Mouse (Mus musculus): Measurements from ENCODE around the gene Slc16a5. TPM values are rescaled to one million over a fixed set of nuclear protein-coding genes. Genes with fewer than 3 reads are reported as not detected.
A peak's percentile ranks its signal among the peaks of the same experiment; 100 is the strongest.

Slc16a5 gene
- polyA plus RNA-seq, 1 experiment from 2014 or later: 0.13 TPM

DNA sequence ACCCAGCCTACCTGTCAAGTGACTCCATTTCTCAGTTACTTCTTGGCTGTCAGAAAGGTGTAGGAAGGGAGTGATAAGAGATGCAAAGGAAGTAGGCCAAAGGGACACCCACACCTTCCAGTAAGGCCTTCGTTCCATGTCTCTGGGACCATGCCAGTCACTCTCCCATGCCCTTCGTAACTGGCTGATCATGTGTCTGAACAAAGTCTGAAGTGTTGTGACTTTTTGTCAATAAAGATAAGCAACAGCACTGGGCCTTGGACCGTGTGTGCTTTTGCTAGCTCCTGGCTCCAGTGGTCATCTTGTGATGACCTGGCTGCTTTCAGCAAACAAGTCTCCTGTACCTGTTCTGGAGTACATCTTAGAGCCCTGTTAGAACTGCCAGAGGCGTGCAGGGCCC is 29.5 kb upstream of the Slc16a5 start:
- no peak for ATAC-seq
- peaks cover 49% of the 10 kb centered on the region for H3K36me3 ChIP-seq
- H3K4me1 ChIP-seq (replicated peaks): peaks cover 19% of the 10 kb centered on the region
- 83% methylated on average over 4 of the region's 4 CpGs for WGBS
- H3K27ac ChIP-seq: no peak overlapping the region
- H3K4me3 ChIP-seq (replicated peaks): no peak overlapping the region
- no peaks in the 10 kb centered on the region for H3K27me3 ChIP-seq
- H3K9ac ChIP-seq (replicated peaks): no peak overlapping the region
- H3K9me3 ChIP-seq: no peaks in the 10 kb centered on the region
- no peak overlapping the region for H3K4me2 ChIP-seq (replicated peaks)

DNA sequence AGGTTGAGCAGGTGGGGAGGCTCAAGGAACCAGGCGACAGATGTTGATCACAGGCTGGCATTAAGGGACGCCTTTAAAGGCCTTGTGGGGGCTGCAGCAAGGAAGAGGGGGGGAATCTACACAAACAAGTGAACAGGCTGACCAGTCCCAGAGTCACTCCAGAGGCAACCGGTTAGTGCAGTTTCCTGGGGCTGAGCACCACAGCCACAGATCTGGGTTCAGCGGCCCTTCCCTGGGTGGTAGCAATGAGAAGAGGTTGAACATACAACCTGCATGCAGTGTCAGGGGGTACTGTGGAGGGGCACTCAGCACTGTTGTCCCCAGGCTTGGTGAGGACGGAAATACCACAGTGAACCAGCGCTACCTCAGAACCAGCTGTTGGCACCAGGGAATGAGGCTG is 28.9 kb upstream of the Slc16a5 start:
- H3K4me1 ChIP-seq (replicated peaks): peaks cover 16% of the 10 kb centered on the region
- no peak for ATAC-seq
- no peak overlapping the region for H3K4me3 ChIP-seq (replicated peaks)
- H3K9me3 ChIP-seq: no peaks in the 10 kb centered on the region
- no peak overlapping the region for H3K9ac ChIP-seq (replicated peaks)
- H3K36me3 ChIP-seq: peaks cover 49% of the 10 kb centered on the region
- no peaks in the 10 kb centered on the region for H3K27me3 ChIP-seq
- no peak overlapping the region for H3K27ac ChIP-seq
- no peak overlapping the region for H3K4me2 ChIP-seq (replicated peaks)
- WGBS: 83% methylated on average over 6 of the region's 6 CpGs

DNA sequence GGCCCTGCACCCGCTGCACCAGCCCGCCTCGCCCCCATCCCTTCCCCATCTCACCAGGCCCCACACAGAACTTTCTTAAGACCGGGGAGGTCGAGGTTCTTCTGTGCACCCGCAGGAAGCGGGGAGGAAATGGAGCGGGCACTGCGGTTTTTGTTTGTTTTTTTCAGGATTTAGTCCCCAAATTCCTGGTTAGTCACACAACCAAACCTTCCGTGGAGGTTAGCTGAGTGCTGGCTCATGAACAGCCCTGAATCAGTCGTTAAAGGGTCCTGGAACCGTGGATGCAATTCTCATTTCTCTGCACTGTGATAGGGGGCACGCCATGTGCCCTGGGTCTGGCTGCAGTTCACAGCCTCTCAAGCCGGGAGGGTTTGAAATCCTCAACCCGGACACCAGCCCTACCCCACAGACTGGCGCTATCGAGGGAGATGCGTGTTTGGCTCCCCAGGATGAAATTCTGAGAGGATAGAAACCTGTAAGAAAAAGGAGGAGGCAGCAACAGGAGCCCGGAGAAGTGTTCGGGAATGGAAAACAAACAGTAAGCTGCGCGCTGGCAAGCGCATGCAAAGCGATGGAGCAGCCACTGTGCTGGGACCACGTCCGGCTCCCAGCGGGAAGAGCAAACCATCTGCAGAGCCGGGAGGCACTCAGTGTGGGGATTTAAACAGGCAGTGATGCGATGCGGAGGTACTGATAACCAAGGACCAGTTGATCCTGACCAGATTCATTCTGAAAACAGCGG is 26.5 kb upstream of the Slc16a5 start:
- peak; percentile 71; the same call in 1 of the 2 replicates for ATAC-seq
- Histone ChIP-seq H3K4me1 (replicated peaks) (peaks cover 16% of the 10 kb centered on the region), H3K9ac (replicated peaks) (peak overlapping the region; percentile 58), H3K9me3 (no peaks in the 10 kb centered on the region), H3K27me3 (no peaks in the 10 kb centered on the region), H3K4me3 (replicated peaks) (peak overlapping the region; percentile 31), H3K36me3 (peaks cover 26% of the 10 kb centered on the region), H3K27ac (no peak overlapping the region), H3K4me2 (replicated peaks) (peak overlapping the region; percentile 61)
- WGBS: 3% methylated on average over 31 of the region's 31 CpGs

DNA sequence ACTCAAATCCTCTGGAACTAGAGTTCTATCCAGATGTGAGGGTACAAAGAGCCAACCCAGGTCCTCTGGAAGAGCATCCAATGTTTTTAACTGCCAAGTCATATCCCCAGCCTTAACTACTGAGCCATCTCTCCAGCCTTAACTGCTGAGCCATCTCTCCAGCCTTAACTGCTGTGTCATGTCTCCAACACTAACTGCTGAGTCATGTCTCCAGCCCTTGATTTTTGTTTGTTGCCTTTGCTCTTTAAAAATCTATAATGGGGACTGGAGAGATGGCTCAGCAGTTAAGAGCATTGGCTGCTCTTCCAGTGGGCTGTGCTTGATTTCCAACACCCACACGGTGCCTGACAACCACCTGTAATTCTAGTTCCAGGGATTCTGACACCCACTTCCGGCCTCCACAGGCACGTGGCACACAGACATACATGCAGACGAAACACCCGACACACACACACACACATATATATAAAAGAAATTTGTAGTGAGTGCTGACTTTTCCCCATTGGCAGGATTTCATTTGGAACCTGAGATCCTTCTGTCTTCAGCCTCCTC is 24.6 kb upstream of the Slc16a5 start:
- ATAC-seq: no peak
- Histone ChIP-seq H3K4me3 (replicated peaks) (no peak overlapping the region), H3K27ac (no peak overlapping the region), H3K4me2 (replicated peaks) (no peak overlapping the region), H3K27me3 (no peaks in the 10 kb centered on the region), H3K9me3 (no peaks in the 10 kb centered on the region), H3K9ac (replicated peaks) (no peak overlapping the region), H3K4me1 (replicated peaks) (peaks cover 16% of the 10 kb centered on the region), H3K36me3 (peaks cover 7% of the 10 kb centered on the region)
- WGBS: 90% methylated on average over 5 of the region's 5 CpGs

DNA sequence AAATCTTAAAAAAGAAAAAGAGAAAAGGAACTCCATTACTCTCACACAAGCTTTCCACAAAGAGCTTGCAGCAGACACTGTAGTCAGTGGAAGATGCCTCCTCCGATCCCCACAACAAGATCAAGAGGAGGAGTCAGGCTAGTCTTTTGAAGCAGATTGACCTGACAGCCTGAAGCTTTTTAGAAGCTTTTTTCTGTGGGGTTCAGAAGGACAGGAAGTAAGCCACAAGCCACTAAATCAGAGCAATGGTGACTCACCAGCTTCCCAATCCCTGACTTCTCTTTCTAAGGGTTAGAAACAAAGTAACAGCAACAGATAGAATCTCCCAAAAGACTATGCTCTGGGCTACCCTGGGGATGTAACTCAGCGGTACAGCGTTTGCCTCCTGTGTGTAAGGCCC is 22.9 kb upstream of the Slc16a5 start:
- H3K27me3 ChIP-seq: no peaks in the 10 kb centered on the region
- peaks cover 16% of the 10 kb centered on the region for H3K4me1 ChIP-seq (replicated peaks)
- no peak overlapping the region for H3K4me3 ChIP-seq (replicated peaks)
- H3K4me2 ChIP-seq (replicated peaks): no peak overlapping the region
- H3K9ac ChIP-seq (replicated peaks): no peak overlapping the region
- no peak overlapping the region for H3K27ac ChIP-seq
- WGBS: 91% methylated on average over 3 of the region's 3 CpGs
- H3K36me3 ChIP-seq: no peaks in the 10 kb centered on the region
- no peak for ATAC-seq
- no peaks in the 10 kb centered on the region for H3K9me3 ChIP-seq

DNA sequence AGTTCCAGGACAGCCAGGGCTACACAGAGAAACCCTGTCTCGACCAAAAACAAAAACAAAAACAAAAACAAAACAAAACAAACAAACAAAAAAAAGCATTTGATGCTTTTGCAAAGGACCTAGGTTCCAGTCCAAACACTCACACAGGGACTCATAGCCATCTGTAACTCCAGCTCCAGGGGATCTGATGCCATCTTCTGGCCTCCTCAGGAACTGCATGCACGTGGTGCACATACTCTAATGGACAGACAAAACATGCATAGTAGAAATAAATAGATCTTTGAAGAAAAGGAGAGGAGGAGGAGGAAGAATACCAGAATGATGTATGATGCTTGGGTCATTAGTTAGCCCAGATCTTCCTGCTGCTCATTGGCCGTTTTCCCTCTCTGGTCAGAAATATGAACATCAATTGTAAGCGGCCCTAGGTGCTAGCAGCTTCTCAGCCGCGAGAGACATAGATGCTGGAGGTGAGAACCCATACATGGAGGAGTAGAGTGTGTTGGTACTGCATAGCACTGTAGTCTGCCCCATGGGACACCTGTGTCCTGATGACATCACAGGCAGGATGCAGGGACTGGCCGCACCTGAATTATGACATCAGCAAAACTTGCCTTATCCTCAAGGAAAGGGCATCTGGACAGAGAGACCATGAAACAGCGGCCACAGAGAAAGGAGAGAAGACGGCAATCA is 22.2 kb upstream of the Slc16a5 start, which contains the start of gene Trim80:
Gene Trim80 (plus strand): TSS at position 640 of the 690 bp plus-strand sequence.
- peaks cover 16% of the 10 kb centered on the region for H3K4me1 ChIP-seq (replicated peaks)
- no peak within 1 kb of the TSS for H3K9ac ChIP-seq (replicated peaks)
- H3K27ac ChIP-seq: no peak within 1 kb of the TSS
- H3K9me3 ChIP-seq: no peaks in the 10 kb centered on the region
- 94% methylated on average over 9 of the region's 9 CpGs for WGBS
- H3K27me3 ChIP-seq: no peaks in the 10 kb centered on the region
- no peak within 1 kb of the TSS for H3K4me3 ChIP-seq (replicated peaks)
- H3K36me3 ChIP-seq: no peaks in the 10 kb centered on the region
- H3K4me2 ChIP-seq (replicated peaks): no peak within 1 kb of the TSS
- no peak for ATAC-seq

DNA sequence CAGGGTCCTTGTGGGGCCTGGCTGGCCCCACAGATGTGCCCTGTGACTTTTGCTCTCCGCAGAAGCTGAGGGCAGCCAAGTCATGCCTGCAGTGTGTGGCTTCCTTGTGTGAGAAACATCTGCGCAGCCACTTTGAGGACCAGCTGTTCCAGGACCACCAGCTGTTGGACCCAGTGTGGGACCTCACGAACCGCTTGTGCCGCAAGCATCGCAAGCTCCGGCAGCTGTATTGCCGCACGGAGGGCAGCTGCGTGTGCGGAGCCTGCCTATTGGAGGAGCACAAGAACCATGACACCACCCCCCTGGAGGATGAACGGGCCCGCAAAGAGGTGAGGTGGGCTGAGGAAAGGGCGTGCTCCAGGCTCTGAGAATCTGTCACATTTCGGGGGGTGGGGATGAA is 20.9 kb upstream of the Slc16a5 start:
- WGBS: 54% methylated on average over 15 of the region's 15 CpGs
- Histone ChIP-seq H3K27ac (no peak overlapping the region), H3K4me1 (replicated peaks) (peaks cover 4% of the 10 kb centered on the region), H3K4me3 (replicated peaks) (no peak overlapping the region), H3K36me3 (no peaks in the 10 kb centered on the region), H3K27me3 (no peaks in the 10 kb centered on the region), H3K9me3 (no peaks in the 10 kb centered on the region), H3K9ac (replicated peaks) (no peak overlapping the region), H3K4me2 (replicated peaks) (no peak overlapping the region)
- no peak for ATAC-seq

DNA sequence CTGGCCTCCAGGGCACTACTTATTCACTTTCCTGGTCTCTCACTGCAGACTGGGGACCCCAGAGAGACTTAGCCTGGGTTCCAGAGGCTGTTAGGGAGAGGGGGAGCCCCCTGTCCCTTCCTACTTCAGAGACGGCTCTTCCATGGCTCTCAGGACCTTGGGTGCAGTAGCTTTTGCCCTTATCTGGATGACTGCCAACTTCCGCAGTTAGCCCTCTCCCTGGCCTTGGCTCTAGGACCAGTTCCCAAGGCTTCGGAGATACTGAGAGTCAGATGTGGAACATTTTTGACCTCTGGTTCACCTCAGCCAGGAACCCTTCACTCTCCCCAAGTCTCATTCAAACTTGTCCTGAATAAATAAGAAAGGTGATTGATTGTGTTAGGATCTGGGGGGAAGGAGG is 15.4 kb upstream of the Slc16a5 start:
- no peaks in the 10 kb centered on the region for H3K4me1 ChIP-seq (replicated peaks)
- H3K4me3 ChIP-seq (replicated peaks): no peak overlapping the region
- H3K36me3 ChIP-seq: no peaks in the 10 kb centered on the region
- no peaks in the 10 kb centered on the region for H3K9me3 ChIP-seq
- H3K27ac ChIP-seq: no peak overlapping the region
- no peak for ATAC-seq
- WGBS: 86% methylated on average over 3 of the region's 3 CpGs
- H3K9ac ChIP-seq (replicated peaks): no peak overlapping the region
- H3K27me3 ChIP-seq: no peaks in the 10 kb centered on the region
- no peak overlapping the region for H3K4me2 ChIP-seq (replicated peaks)

DNA sequence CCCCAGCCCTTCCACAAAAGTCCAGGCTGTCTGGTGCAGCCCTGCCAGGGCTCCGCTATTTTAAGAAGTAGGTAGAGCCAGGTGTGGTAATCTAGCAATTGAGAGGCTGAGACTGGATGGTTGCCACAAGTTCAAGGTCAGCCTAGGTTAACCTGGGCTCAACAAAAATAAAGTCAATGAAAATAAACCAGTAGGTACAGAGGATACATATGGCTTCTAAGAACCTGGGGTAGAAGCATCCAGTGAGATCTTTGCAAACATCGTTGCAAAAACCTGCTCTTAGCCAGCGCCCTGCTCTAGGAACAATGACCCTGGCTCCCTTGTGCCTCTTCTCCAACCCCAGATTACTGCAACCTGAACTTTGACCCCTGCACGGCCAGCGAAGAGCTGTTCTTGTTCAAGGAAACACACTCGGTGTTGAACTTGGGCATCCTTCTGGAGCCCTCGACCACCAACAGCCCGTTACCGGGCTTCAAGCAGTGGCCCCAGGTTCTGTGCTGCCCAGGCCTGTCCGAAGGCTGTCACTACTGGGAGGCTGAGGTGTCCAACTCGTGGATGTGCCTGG is 14.9 kb upstream of the Slc16a5 start:
- ATAC-seq: no peak
- no peaks in the 10 kb centered on the region for H3K4me1 ChIP-seq (replicated peaks)
- H3K9me3 ChIP-seq: no peaks in the 10 kb centered on the region
- no peak overlapping the region for H3K27ac ChIP-seq
- WGBS: 83% methylated on average over 11 of the region's 11 CpGs
- no peaks in the 10 kb centered on the region for H3K36me3 ChIP-seq
- H3K4me2 ChIP-seq (replicated peaks): no peak overlapping the region
- H3K4me3 ChIP-seq (replicated peaks): no peak overlapping the region
- no peak overlapping the region for H3K9ac ChIP-seq (replicated peaks)
- H3K27me3 ChIP-seq: no peaks in the 10 kb centered on the region

DNA sequence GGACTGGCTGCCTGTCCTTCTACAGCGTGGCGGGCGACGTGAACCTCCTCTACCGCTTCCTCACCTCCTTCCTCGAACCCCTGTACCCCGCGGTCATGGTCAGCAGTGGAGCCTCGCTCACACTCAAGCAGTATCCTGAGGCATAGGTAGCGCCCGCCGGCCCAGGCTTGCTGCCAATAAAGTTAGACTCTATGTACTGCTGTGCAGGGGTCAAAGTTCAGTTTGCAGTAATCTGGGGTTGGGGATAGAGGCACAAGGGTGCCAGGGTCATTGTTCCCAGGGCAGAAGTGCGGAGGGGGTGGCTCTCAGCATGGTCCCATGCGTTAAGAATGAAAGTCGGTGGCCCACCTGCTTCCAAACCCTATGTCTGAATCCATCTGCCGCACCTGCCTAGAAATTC is 14.2 kb upstream of the Slc16a5 start:
- Histone ChIP-seq H3K4me2 (replicated peaks) (no peak overlapping the region), H3K4me3 (replicated peaks) (no peak overlapping the region), H3K27ac (no peak overlapping the region), H3K9me3 (no peaks in the 10 kb centered on the region), H3K9ac (replicated peaks) (no peak overlapping the region), H3K36me3 (no peaks in the 10 kb centered on the region), H3K4me1 (replicated peaks) (no peaks in the 10 kb centered on the region), H3K27me3 (no peaks in the 10 kb centered on the region)
- no peak for ATAC-seq
- 84% methylated on average over 16 of the region's 16 CpGs for whole genome bisulfite sequencing

DNA sequence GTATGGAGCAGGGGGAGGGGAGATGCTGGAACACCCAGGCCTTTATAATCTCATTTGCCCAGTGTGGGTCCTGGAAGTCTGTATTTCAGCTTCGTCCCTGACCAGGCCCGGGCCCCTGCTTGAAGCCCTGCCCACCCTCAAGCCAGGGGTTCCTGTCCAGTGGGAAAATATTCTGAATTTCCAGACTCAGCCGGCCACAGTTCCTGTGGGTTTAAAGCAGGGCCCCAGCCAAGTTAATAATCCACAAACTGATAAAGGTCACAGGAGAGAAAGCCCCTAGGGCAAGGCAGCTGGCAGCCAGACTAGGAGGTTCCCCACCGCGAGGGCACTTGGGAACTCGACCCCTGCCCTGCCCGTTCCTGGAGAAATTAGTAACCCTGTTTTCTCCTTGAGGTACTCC is 13.3 kb upstream of the Slc16a5 start:
- Histone ChIP-seq H3K36me3 (no peaks in the 10 kb centered on the region), H3K9me3 (no peaks in the 10 kb centered on the region), H3K4me3 (replicated peaks) (no peak overlapping the region), H3K27ac (no peak overlapping the region), H3K9ac (replicated peaks) (no peak overlapping the region), H3K27me3 (no peaks in the 10 kb centered on the region), H3K4me2 (replicated peaks) (no peak overlapping the region), H3K4me1 (replicated peaks) (no peaks in the 10 kb centered on the region)
- no peak for ATAC-seq
- WGBS: 61% methylated on average over 7 of the region's 7 CpGs

DNA sequence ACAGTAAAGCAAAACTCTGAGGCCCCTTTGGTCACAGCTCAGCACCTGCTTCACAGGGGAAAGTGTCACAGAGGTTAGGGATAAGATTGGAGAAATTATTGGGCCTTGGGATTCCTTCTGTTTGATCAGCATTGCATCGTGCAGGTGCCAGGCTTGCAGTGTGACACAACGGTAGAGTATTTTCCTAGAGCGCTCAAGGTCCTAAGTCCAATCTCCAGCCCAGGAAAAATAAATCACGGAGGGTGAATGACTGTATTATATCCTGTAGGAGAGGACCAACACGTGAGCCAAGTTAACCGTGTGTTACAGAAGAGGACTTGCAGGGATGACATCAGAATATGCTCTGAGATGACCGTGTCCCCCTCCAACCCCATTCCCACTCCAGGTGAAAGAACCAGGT is 12.1 kb upstream of the Slc16a5 start:
- Histone ChIP-seq H3K27me3 (no peaks in the 10 kb centered on the region), H3K27ac (no peak overlapping the region), H3K9ac (replicated peaks) (no peak overlapping the region), H3K36me3 (no peaks in the 10 kb centered on the region), H3K9me3 (no peaks in the 10 kb centered on the region), H3K4me1 (replicated peaks) (no peaks in the 10 kb centered on the region), H3K4me3 (replicated peaks) (no peak overlapping the region), H3K4me2 (replicated peaks) (no peak overlapping the region)
- ATAC-seq: no peak
- WGBS: 93% methylated on average over 7 of the region's 7 CpGs
